Mouse (Mus musculus) natural killer cell, adult 2 months (primary cell): ENCODE measurements around the gene Tprg.

Experiments used
- DNase-seq, 2 experiments: peaks; one replicate each; pipeline ENCODE4 v3.0.0; 2022; ENCODE audit warnings: low spot score in 2 of 2

Gene Tprg

DNA sequence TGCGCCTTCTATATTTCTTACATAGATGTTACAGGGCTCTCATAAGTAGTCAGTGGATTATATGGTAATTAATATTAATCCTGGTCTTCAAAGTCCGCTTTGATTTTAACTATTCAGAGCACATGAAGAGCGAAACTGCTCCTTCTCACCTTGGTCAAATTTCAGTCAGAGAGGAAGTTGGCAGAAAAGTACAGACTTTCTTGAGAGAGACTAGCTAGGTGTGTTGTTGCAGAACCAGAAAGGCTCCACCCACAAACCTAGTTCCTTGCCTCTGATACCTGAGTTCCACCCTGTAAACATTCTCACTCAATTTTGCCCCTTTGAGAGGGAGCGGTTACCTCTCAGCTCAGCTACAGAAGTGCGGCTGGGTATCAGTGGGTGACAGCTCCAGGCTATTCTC, at the start of gene Tprg:
TSS of gene Tprg (plus strand) at position 301 of the 400 bp plus-strand sequence.
- no peak for DNase-seq

- no peak for DNase-seq
Measured at GRCm38 (mm10) chr16:25238274-25239050, 48.2 kb upstream of the Tprg start.

DNA sequence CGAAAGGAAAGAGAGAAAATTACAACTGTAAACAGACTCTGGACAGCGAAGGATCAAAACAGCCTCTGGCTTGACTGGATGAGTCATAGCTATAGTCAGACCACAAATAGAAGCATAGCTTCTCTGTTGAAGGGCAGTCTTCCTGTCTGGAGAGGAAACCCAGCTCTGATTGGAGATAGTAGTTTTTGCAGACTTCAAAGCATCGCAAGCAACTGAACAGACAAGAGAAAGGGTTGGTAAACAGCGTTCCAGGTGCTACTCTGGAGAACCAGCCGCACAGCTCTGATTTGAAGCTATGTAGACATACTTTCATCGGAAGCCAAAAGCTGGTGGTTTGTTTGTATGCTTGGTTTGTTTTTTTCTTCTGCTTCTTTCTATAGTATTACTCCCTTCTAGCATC, 37.7 kb upstream of the Tprg start:
- peak; percentile 3 to 14 for DNase-seq

DNA sequence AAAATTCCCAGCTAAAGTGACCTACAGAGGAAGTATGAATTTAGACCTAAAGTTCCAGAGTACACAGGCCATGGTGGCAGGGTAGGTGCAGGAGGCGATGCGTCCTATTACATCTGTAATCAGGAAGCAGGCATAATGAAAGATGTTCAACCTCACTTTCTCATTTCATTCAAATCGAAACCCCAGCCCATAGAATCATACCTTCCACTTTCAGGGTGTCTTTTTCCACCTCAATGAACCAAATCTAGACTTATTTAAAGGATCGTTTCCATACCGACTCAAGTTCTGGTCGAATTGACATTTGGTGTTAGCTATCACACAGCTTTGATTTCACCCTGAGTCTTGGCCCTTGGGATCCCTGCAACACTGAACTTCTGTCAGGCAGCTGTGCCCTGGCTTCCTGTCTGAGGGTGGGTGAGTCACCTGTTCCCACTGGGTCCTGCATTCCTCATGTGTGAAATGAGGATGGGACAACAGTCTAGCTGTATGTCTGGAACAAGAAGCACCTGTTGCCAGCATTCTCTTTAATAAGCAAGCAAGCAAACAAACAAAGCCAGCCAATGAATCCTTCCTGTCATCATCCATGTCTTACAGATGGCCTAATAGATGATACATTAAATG, 36.4 kb upstream of the Tprg start:
- DNase-seq = no peak

GRCm38 (mm10) chr16:25251080-25251479, 35.5 kb upstream of the Tprg start:
- no peak for DNase-seq

- DNase-seq = no peak
Measured at GRCm38 (mm10) chr16:25254646-25255045, 32.0 kb upstream of the Tprg start.

DNA sequence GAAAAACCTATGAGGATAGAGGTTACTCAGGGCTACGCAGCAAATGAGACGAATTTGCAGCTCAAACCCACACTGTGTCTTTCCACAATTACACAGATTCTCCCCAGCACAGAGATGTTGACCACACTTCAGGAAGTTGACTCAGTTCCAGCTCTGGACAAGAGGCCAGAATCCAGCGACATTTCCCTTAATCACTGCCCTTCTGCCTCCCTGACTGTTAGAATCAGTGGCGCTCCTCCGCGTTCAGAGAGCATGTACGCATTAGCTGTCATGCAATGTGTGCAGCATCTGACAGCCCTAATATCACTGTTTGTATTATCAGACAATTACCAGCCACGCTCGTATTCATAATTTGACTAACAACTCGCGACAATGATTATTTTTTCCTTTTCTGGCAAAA, 31.4 kb upstream of the Tprg start:
- DNase-seq = no peak

DNA sequence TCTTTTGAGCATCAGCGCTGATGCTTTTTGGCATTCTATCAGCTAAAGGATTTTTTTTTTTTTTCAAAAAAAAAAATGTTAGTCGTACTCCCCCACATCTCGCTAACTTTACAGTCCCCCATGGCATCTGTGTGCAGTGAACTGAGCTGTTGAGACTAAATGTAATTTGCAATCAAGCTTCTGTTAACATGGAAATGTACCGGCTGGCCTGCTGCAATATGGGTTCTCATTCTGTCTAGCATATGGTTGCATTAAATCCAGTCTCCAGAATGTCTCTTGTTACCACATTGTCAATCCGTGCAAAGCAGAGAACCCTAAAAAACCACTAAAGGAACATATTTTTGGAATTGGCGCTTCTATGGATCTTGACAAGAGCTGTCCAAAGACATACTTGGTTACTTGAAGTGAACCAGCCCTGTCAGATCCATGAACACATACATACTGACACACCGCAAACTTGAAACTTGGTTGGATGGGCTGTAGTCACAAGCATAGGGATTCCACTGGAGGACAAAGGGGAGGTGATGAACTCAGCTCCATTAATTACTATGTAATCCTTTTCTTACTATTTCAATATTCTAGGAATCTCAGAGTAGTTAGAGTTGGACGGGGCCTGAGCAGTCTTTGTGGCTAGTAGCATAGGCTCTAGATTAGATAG, 30.9 kb upstream of the Tprg start:
- DNase-seq = no peak

DNA sequence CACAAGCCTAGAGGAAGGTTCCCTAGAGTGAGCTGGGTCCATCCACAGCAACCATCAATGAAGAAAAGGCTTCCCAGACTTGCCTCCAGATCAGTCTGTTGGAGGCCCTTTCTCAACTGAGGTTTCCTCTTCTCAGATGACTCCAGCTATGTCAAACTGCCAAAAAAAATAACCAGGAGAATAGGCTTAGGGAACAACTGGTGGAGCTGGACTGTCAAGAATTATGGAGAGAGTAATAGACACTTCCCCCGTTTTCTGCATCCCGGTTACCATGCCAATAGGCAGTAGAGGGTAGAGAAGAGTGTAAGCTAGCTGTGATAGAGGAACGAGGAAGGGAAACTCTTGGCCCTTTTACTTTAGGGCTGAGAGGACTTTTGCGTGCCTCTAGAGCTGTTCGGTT, 24.3 kb upstream of the Tprg start:
- no peak for DNase-seq

GRCm38 (mm10) chr16:25262965-25263364, 23.7 kb upstream of the Tprg start:
- no peak for DNase-seq

GRCm38 (mm10) chr16:25263520-25264149, 23.0 kb upstream of the Tprg start:
- peak; percentile 41 to 75 for DNase-seq

DNA sequence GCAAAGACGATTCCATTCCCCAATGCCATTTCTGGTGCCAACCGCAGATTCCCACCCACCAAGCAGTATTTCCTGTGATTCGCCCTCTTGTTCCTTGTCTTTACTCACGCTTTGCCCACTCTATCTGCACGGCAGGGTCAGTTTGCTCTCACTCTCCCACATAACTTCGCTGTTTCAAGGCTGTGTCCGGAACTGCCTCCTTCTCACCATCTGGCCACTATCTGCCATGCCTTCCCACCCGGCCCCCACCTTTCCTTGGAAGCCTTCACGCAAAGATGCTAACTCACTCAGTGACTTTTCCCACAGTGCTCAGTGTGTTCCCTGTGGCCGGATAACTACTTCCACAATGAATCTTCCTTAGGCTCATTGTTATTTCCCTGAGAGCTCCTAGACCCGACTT, 21.4 kb upstream of the Tprg start:
- no peak for DNase-seq

DNA sequence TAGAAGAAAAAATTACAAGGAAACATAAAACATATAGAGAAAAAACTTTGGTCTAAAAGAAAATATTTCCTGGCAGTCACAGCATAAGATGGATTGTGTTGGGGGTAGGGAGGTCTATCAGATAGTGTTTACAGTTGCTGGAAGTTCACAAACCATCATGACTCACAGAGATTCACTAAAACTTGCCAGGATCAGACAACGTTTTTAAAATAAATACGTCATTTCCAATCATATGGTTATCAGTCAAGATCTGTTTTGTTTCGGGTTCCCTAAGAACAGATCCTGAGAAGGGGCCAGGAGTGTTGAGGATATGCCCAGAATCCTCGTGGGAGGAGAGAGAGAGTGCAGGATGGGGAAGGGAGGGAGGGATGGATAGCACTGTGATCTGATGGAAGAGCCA, 18.3 kb upstream of the Tprg start:
- DNase-seq = no peak

DNA sequence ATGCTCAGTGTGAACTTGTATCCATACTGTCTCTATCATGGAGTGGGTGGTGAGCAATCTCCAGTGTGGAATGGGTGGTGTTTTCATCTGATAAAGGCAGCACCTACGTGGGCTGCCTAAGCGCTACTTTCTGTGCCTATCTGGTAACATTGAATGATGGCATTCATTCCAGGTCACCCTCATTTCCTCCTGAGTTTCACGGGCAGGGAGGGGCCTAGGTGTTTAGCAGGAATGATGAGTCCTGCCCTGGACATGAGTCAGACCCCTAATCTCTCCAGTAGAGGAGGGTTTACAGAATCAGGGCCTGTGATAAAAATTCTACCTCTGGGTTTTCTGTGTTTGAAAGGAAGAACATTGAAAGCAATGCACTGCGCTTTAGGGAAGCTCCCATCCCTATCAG, 4.1 kb upstream of the Tprg start:
- no peak for DNase-seq

DNA sequence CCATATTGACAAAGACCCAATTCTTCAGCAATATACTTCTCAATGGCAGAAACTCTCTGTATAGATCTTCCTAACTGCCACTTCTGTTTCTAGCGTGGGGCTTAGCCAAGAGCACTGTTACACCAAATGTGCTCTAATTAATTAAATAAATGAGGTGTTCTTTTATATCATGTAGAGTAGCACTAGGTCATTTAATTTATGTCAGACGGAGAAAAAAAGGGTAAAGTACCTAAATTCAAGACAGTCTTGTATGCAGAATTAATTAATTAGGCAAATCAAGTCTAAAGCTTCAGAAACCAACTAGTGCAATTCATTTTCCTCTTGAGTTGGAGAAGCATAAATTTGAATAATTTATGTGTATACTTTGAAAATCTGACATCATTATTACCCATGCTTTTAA, 7.1 kb downstream of the Tprg start:
- DNase-seq = no peak

DNA sequence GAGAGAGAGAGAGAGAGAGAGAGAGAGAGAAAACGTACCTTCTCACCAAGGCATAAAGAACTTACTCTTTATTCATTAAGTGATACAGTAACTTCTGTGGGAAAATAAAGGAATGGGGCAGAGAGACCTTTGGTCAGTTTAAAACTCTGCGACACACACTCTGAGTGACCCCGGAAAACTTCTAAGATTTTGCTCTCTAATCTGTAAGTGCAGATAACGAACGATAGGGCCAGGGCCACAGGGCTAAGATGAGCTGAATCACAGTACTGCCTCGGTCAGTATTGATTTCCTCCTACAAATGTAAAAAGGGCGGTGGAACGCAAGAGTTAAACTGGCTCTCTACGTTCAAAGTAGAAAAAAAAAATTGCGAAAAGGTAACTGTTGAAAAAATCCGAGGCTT, 8.9 kb downstream of the Tprg start:
- no peak for DNase-seq

GRCm38 (mm10) chr16:25296746-25297145, 10.1 kb downstream of the Tprg start:
- no peak for DNase-seq

GRCm38 (mm10) chr16:25298204-25298603, 11.6 kb downstream of the Tprg start:
- DNase-seq = no peak

DNA sequence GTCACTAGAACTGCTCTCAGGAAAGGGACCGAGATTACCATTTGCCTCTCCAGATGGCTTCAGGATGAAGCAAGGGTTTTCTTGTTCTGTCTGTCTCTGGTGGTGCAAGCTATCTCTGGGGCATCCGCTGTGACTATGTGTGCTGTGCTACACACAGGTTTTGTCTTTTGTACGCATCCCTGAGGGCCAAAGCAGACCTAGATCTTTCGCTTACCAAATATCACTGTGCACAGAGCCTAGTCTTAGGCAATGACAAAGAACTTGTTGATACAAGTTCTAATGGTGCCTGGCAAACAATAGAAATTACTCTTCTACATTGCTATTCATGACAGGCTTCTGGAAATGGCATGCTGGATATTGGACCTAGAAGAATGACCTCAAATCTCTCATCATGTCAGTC, 16.0 kb downstream of the Tprg start:
- no peak for DNase-seq

GRCm38 (mm10) chr16:25314006-25314405, 27.4 kb downstream of the Tprg start:
- DNase-seq = no peak

DNA sequence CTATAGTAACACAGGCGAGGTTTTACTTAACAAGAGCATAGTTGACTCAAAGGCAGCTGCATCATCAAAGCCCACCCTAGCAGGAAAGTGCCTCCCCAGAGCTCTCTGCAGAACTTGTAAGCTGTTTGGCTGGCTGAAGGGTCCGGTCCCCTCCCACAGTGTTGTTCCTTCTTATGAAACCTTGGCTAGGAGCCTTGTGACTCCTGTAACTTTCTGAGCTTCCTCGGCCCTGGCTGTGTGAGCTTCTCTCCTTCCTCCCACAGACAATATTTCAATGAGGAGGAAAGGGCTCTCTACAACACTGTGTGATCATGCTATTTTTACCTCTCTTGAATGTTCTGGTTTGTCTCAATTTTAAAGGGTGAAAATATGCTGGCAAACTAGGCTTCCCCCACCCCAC, 28.5 kb downstream of the Tprg start:
- DNase-seq = no peak

DNA sequence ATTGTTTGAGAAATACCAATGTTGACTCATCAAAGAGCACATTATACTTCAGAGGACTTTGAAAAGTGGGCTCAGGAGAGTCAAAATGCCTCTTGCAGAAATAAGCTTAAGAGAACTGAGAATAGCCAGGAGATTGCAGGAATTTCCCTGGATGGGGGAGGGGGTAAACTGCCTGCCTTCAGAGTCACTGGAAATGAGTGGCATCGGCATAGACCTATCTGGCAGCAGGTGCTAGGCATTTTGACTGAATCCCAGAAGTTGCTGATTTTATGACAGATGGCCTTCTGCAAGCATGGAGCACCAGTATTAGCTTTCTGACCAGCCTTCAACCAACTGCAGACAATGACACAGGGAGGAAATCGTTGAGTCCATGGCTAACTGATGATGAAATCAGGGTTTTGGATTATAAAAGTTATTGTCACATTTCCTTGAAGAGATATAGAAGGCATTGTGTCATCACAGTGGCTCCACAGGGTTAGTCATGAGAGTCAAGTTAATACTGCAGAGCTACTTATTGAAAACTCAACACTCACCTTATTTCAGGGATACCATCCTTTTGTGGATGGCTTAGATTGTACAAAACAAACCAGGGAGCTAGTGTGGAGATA, 39.1 kb downstream of the Tprg start:
- no peak for DNase-seq
